Mouse (Mus musculus) gastrocnemius, postnatal 25 days (tissue): ENCODE data around the gene Dus1l. TPM values are rescaled to one million over a fixed set of nuclear protein-coding genes. Genes with fewer than 3 reads are reported as not detected.
"Not testable (repeated sequence)": the region's sequence is repeated elsewhere in the genome, so short reads cannot be mapped to it uniquely, and the experiment has no call there.

Experiments used
- DNase-seq: peaks from one replicate; pipeline ENCODE4 v3.0.0; 2022
- total RNA-seq, 2 experiments: library from RNA; stranded (reverse); gene quantifications; 1 replicate in 1 of 2; 2 replicates in 1 of 2; pipeline ENCODE4 v1.2.3; 2021

The Dus1l gene
- total RNA-seq, 2 experiments from 2014 or later: 32.6 to 36.2 TPM

GRCm38 (mm10) chr11:120819556-120819955 lies 23.4 kb upstream of the Dus1l start:
- DNase-seq: no peak

DNA sequence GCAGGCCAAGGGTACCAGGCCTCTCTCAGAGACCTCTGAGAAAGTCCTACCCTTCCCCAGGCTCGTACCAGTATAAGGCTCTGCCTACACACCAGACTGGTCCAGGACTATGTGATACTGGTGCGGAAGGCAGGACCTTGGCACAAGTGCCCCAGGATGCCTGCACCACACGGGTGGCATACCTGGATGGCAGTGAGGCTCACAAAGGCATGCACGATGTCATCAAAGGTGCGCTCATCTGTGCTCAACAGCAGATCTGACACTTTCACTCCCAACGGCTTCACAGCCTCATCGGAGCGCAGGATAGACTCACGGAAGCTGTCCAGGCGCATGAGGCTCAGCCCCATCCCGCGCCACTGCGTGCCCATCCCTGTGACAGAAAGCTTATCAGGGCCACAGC lies 22.0 kb upstream of the Dus1l start:
- no peak for DNase-seq

DNA sequence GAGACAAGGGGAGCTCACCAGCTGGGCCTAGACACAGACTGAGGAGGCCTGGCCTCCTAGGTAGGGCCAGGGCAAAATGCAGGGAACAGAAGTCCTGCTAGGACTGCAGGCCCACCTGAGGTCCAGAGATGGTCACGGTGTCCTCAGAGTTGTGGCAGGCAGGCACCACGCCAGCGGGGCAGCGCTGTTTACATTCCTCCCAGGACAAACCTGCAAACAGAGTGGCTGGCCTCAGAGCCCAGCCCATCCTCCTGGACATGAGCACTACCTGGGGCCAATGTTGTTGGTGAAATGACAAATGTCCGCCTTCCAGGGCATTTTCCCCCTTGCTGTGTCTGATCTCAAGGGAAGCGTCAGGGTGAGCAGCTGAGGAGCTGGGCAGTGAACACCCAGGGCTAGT lies 21.2 kb upstream of the Dus1l start:
- no peak for DNase-seq

DNA sequence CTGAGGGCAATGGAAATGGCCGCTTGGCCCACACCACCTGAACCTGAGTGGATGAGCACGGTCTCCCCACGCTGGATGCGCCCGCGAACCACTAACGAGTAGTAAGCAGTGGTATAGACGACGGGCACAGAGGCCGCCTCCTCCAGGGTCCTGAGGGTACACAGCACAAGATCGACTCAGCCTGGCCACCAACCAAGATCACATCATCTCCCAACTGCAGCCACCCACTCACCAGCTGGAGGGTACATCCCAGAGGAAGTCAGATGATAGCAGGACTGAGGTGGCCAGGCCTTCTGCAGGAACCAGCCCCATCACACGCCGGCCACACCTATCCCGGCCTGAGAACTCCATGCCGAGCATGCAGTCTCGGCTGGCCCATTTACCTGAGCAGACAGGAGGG lies 15.9 kb upstream of the Dus1l start:
- no peak for DNase-seq

DNA sequence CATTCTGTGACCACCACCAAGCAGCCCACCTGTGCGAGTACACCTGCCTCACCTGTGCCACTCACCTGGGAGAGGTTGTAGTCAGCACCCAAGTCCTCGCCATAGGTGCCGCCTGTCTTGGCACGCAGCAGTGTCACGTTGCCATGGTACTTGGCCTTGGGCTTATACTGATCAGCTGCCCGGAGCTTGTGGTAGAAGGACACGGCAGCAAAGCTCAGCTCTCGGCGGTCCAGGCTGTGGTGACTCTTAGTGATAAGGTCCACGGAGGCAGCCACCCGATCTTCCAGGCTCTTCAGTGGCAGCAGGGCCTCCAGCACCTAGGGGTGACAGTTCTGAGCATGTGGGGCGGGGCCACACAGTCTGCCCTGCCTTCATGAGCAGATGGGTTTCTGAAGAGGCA lies 11.8 kb upstream of the Dus1l start:
- no peak for DNase-seq

DNA sequence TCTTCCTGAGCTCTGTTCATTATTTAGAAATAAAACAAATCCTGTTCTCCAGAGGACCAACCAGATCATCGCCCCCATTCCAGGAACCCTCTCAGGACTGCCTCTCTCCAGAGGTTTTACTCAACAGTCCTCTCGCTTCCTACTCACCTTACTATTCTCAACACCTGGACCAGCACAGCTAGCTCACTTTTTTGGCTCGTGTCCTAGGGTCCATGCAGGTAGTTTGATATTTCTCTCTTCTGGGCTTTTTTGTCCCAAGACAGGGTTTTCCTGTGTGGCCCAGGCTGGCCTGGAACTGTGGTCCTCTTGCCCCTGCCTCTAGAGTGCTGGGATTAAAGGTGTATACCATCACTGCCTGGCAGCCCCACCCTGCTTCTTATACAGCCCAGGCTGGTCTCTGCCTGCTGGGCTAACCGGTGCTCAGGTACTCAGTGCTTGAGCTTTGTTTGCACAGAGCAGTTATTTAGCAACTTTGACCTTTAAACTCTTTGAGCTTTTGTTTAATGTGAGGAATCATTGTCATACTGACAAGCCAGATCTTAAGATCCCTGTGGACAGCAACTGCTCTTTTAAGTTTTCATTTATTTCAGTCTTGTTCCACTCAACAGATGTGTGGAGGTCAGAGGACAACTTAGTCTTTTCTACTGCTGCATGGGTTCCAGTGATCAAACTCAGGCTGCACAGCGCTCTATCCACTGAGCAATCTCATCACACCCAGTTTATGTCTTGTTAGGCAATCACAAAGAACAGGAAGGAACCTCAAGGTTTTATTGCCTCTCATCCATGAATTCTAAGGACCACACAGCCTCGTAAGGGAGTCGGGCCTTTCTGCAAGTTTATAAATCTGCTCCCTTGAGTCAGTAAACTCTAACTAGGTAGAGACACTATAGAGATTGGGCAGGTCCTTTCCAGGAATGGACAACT lies 9.4 kb upstream of the Dus1l start:
- no peak for DNase-seq

- DNase-seq: no peak
These were observed 8.6 kb upstream of the Dus1l start for GRCm38 (mm10) chr11:120804769-120805168.

- no peak for DNase-seq
These were observed 8.1 kb upstream of the Dus1l start for GRCm38 (mm10) chr11:120804274-120804673.

DNA sequence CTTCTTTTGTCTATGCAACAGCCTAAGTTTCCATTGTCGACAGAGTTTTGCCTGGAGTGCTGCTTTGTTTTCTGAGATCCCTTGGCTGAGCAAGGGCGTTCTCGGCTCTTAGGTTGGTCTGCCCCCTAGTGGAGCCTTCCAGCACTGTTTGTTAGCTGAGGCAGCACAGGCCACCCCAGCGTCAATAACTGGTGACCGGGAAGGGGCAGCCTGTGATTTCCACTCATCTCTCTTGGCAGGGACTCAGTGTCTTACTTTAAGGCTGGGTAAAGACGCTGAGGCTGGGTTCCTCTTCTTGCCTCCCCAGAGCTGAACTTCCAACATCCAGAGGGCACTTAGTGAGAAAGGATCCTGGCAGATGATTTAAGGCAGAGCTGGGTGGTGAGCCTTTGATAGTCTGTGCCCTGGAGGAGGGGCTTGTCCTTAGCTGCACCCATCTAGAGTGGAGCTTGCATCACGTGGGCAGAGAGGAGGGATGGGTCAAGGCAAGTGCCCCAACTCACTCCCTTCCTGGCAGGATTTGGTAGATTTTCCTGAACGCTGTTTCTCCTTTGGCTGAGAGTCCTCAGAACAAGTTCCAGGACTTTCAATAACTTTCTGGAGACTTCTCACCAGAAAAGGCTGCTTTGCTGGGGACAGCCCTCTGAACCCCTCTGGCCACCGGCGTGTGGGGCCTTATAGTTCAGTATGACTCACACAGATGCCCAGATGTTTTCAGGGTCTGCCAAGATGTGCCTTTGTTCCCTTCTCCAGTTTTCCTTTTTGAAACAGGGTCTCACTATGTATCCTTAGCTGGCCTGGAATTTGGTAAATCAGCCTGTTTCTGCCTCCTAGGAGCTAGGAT lies 4.1 kb upstream of the Dus1l start:
- DNase-seq: peak; percentile 86

DNA sequence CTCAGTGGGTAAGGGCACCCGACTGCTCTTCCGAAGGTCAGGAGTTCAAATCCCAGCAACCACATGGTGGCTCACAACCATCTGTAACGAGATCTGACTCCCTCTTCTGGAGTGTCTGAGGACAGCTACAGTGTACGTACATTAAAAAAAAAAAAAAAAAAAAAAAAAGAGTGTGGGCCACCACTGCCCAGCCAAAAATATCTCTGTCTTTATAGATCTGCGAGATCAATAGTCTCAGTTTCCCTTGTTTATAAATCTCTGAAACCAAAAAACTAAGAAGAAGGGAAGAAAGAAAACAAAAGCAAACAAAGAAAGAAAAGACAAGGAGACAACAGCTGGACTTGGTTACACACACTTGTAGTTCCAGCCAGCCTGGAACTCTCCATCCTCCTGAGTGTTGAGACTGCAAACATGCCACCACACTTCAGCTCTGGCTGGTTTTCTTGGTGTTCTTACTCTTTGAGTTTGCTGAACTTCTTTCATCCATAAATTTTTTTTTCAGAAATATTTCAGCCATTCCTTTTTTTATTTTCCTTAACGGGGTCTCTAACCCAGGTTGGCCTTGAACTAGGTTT lies 3.2 kb upstream of the Dus1l start:
- no peak for DNase-seq

GRCm38 (mm10) chr11:120798244-120798643 lies 2.0 kb upstream of the Dus1l start:
- no peak for DNase-seq

DNA sequence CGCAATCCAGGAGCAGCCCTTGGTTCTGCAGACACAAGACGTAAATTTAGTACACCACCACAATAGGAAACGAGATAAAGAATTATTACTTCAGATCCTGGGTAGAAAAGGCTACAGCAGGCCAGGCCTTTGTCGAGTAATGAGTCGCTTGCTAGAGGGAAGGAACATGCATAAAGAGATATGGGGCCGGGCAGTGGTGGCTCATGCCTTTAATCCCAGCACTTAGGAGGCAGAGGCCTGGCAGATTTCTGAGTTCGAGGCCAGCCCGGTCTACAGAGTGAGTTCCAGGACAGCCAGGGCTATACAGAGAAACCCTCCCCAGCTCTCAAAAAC lies 377 bp upstream of the Dus1l start:
- DNase-seq: no peak

- no peak for DNase-seq
These were observed 3.6 kb downstream of the Dus1l start for GRCm38 (mm10) chr11:120792652-120793051.

DNA sequence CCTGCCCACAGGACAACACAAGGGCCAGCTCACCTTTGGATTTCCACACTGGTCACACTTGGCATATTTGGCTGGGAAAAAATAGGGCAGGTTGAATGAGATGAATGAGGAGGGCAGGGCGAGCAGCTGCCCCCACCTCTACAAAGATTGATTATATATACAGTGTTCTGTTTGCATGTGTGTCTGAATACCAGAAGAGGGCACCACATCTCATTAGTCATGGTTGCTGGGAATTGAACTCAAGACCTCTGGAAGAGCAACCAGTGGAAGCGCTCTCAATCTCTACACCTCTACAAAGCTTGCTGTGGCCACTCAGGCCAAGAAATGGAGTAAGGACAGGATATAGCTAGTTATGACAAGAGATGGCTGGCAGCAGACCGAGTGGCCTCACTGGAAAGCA lies 6.4 kb downstream of the Dus1l start:
- no peak for DNase-seq

DNA sequence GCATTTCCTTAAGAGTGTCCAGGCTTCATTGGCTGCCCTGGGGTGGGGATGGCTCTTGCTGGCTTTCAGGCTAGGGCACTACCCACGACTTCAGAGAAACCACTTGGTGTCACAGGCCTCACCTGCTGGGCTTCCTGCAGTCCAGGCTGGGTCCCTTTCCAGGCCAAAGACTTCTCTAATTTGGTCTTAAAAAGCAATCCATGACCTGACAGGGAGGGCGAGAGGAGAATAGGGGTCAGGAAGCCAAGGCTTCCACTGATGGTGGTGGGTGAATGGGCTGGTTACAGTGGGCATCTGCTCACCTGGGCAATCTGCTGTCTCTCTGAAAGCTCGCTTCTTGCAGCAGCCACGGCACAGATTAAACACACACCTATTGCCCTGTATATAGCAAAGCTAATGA lies 6.8 kb downstream of the Dus1l start:
- DNase-seq: no peak

DNA sequence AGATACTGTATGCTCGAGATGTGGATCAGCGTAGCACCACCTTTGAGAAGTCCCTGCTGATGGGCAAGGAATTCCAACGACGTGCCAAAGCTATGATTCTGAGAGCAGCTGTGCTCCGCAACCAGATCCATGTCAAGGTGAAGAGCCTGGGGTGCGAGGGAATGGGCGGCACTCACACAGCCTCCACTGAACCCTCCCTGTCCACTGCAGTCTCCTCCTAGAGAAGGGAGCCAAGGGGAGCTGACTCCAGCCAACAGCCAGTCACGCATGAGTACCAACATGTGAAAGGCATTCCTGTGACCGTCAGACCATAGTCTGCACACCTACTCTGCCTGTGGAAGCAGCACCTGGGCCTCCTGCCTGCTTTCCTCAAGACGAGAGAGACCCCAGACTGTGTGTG lies 7.7 kb downstream of the Dus1l start:
- not testable (repeated sequence) for DNase-seq

GRCm38 (mm10) chr11:120785145-120785544 lies 11.1 kb downstream of the Dus1l start:
- DNase-seq: no peak

DNA sequence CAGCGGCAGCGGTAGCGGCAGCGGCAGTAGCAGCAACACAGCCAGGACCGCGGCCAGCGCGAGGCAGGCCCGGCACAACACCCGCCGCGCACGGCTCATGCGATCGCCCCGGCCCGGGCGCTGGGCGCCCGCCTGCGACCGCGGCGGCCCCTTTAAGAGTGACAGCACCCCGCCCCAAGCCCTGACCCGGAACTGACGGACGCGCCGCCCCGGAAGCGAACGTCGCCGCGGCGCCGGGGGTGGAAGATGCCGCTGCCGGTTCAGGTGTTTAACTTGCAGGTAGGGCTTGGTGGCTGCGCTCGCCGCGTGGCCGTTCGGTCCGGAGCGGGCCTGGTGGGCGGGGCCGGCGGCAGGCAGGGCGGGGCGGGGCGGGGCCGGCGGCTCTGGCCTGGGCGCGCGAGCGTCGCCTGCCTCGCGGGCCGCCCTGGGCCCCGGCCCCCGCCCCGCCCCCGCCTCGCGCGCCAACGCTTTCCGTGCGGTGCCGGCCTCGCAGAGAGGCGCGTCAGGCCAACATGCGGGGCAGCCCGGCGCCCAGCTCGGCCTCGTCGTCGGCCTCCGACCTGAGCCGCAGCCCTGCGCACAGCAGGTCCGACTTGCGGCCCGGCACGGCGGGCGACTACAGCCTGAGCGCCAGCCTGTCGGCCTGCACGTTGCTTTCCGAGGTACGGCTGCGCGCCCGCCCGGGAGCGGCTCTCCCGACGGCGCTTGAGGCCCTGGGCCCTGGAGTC lies 12.0 kb downstream of the Dus1l start, which contains the start of the genes Rfng and Gps1:
Rfng (minus strand) TSS at position 144 of the 728 bp plus-strand sequence.
Gps1 (plus strand) TSS at position 209 of the 728 bp plus-strand sequence.
- peak; percentile 81 for DNase-seq

GRCm38 (mm10) chr11:120783426-120784063 lies 12.7 kb downstream of the Dus1l start:
- DNase-seq: no peak

DNA sequence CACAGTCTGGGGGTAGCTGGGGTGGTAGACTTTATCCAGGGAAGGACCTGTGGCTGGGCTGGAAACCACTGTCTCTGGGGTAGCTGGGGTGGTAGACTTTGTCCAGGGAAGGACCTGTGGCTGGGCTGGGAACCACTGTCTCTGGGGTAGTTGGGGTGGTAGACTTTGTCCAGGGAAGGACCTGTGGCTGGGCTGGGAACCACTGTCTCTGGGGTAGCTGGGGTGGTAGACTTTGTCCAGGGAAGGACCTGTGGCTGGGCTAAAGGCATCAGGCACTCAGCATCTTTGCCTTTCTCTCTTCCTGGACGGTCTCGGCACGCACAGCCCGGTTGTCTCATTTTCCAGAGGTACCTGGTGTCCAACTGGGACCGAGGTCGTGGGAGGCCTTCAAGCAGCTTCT lies 14.8 kb downstream of the Dus1l start:
- DNase-seq: not testable (repeated sequence)

GRCm38 (mm10) chr11:120779876-120780275 lies 16.3 kb downstream of the Dus1l start:
- no peak for DNase-seq

GRCm38 (mm10) chr11:120777123-120777522 lies 19.1 kb downstream of the Dus1l start:
- no peak for DNase-seq
